Mouse (Mus musculus) brain, embryonic 14.5 days (tissue): ENCODE results near the gene Has1.
A peak's percentile ranks its signal among the peaks of the same experiment; 100 is the strongest.

Experiments used
- CTCF ChIP-seq: fragments of 200-500 bp; IDR thresholded peaks from 2 replicates; pipeline ENCODE4 v1.5.1; 2012; ENCODE audit warnings: inconsistent platforms, mild to moderate bottlenecking, moderate library complexity, borderline replicate concordance; ENCODE audit not compliant: insufficient read depth, insufficient read length; ENCODE audit errors: extremely low read depth
- POLR2A ChIP-seq: fragments of 200-500 bp; IDR thresholded peaks from 2 replicates; pipeline ENCODE4 v1.6.1; 2012; ENCODE audit warnings: mild to moderate bottlenecking, inconsistent platforms, borderline replicate concordance; ENCODE audit not compliant: poor library complexity, insufficient read depth, insufficient read length, severe bottlenecking; ENCODE audit errors: extremely low read depth

DNA sequence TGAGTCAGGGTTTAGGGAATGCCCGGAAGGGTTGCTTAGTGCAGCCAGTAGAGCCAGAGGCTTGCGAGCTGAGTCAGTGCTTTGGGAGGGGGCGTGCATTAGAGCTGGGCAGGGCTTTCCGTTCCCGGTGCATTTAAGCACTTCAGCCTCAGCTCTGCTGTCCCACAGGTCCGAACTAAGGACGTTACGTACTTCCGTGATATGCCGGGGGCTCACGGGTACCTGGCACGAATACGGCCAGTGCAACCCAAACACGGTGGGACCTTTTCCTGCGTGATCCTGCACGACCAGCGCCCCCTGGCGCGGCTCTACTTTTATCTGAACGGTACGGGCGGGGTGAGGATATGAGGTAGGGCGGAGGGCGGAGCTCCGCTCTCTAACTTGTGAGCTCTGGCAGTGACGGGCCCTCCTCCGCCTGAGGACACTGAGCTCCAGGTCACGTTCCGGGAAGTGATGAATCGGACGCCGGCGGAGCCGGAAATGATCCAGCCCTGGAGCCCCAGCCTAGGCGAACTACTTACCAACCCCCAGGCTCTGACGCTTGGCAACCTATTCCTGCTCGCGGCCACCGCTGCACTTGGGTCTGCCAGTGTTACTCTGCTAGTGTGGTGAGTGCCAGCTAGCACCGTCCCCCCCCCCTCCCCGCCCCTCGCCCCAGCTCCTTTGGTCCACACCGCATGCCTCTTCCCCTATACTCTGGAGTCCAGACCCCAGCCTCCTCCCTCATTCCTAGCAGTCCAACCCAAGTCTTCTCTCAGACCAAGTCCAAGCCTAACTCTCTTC lies 16.9 kb downstream of the Has1 start:
- 0 out of 2 replicates have a peak, but pooled peaks have one; percentile 11 for TF ChIP-seq POLR2A
- peak; percentile 71; the same call in 1 of the 2 replicates for TF ChIP-seq CTCF
